Mouse (Mus musculus): ENCODE results near the gene Nudt7. TPM values are rescaled to one million over a fixed set of nuclear protein-coding genes. Genes with fewer than 3 reads are reported as not detected.

The Nudt7 gene
- polyA plus RNA-seq (2012; ENCODE audit: low replicate concordance) = 0.23 and 0.63 TPM in 2 replicates

GRCm38 (mm10) chr8:114133510-114134362 is at the start of gene Nudt7:
Nudt7 (plus strand) TSS chr8:114133557.

Other genes with a start within 250 kb of the Nudt7 start
- 0.35 TPM in 1 of 2 replicates, not detected in the other for gene Vat1l, start 72.1 kb downstream of the Nudt7 start, polyA plus RNA-seq (2012; ENCODE audit: low replicate concordance)

All from leukemia stem cell, adult 10-12 weeks (primary cell).